Comparison of ENCODE assay signal across 28 mouse cellular contexts in the genomic region with DNA sequence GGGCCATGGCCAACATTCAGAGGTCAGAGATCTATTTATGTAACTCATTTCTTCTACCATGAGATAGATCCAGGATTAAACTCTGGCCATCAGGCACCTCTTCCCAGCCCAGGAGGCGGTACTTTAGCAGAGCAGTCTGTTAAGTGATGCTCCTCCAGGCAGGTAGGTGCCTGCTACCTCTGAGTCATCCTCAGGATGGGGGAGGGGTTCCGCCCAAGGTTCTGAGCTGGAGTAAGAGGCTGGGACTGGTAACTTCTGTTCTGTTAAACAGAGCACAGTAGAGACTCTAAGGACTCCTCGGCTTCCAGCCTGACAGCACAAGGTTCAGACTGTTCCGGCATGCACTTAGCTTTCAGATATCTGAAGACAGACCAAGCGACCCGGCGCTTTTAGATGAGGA. TPM values are rescaled to one million over a fixed set of nuclear protein-coding genes. Genes with fewer than 3 reads are reported as not detected.
DNase-seq lines count a peak whose midpoint lies in the region; ATAC-seq and TF ChIP-seq lines count a peak whose summit lies in the region.
"Had no signal": no experiment of that assay in that cellular context is flagged by ENCODE, and none has a peak within 500 bp of the region (broad histone marks: within the 10 kb centered on the region; RNA-seq: fewer than 3 reads in every experiment).

No protein-coding gene starts in this region.

- TF ChIP-seq POLR2A in testis, adult 2 months (IDR thresholded peaks at IDR 0.05; ENCODE audit: control insufficient read depth, low read depth, low read length), result no peak

- H3K36me3 ChIP-seq in kidney, embryonic 16.5 days (ENCODE audit: insufficient read depth, low read length), result no peaks in the 10 kb centered on the region
- H3K36me3 ChIP-seq in kidney, embryonic 15.5 days, result no peaks in the 10 kb centered on the region
- no peaks in the 10 kb centered on the region for H3K36me3 ChIP-seq in testis, adult 2 months (ENCODE audit: control insufficient read depth, insufficient read depth, low read length)
- no peaks in the 10 kb centered on the region for H3K36me3 ChIP-seq in midbrain, embryonic 14.5 days (ENCODE audit: control insufficient read depth, insufficient read depth, low read length)
- H3K36me3 ChIP-seq: embryonic facial prominence, embryonic 12.5 days; forebrain, embryonic 12.5 days; heart, embryonic 15.5 days; hindbrain, embryonic 13.5 days had no signal

- H3K27me3 ChIP-seq in kidney, embryonic 16.5 days (ENCODE audit: insufficient read depth, low read length), result peaks cover 12% of the 10 kb centered on the region; the same call in 1 of the 2 replicates
- peaks cover 43% of the 10 kb centered on the region for H3K27me3 ChIP-seq in kidney, embryonic 15.5 days
- H3K27me3 ChIP-seq in testis, adult 2 months (ENCODE audit: control insufficient read depth, insufficient read depth, low read length), result no peaks in the 10 kb centered on the region
- H3K27me3 ChIP-seq in midbrain, embryonic 14.5 days (ENCODE audit: control insufficient read depth, insufficient read depth, low read length), result no peaks in the 10 kb centered on the region
- H3K27me3 ChIP-seq: embryonic facial prominence, embryonic 12.5 days; heart, embryonic 15.5 days; hindbrain, embryonic 13.5 days had no signal

- DNase-seq in testis, postnatal 10 days (ENCODE audit: low spot score), result no peak
- peak; percentile 63 for DNase-seq in ES-CJ7 (ENCODE audit: low read depth, low spot score)
- DNase-seq in brain, adult 2 months (ENCODE audit: low read depth, low spot score), result peak; percentile 25
- DNase-seq in midbrain, embryonic 14.5 days, result no peak
- no peak for DNase-seq in gastrocnemius, postnatal 4 days (ENCODE audit: low spot score in 2 of 2)
- DNase-seq: adrenal gland, adult 8-10 months; adrenal gland, postnatal 36 days; cerebellum, adult 11 months; cerebellum, adult 8-10 months; cerebellum, postnatal 25 days; gastrocnemius, postnatal 10 days; heart, adult 2 months; heart, postnatal 14 days had no signal

- no peak overlapping the region for H3K4me2 ChIP-seq in kidney, embryonic 16.5 days (replicated peaks; ENCODE audit: low read depth, low read length)
- H3K4me2 ChIP-seq in kidney, embryonic 15.5 days, result no peak overlapping the region
- no peak overlapping the region for H3K4me2 ChIP-seq in midbrain, embryonic 14.5 days (ENCODE audit: low read length)
- H3K4me2 ChIP-seq: embryonic facial prominence, embryonic 12.5 days; forebrain, embryonic 12.5 days; heart, embryonic 11.5 days; heart, embryonic 15.5 days; hindbrain, embryonic 13.5 days had no signal

- no peak overlapping the region for H3K4me3 ChIP-seq in kidney, embryonic 16.5 days (ENCODE audit: low read length)
- H3K4me3 ChIP-seq in kidney, embryonic 15.5 days (replicated peaks), result no peak overlapping the region
- peak overlapping the region; percentile 27 for H3K4me3 ChIP-seq in testis, adult 2 months (ENCODE audit: control insufficient read depth, low read depth, low read length)
- no peak overlapping the region for H3K4me3 ChIP-seq in midbrain, embryonic 14.5 days (replicated peaks; ENCODE audit: low read depth, low read length)
- H3K4me3 ChIP-seq: embryonic facial prominence, embryonic 12.5 days; forebrain, embryonic 12.5 days; heart, adult 2 months; heart, embryonic 15.5 days; hindbrain, embryonic 13.5 days had no signal

- no peaks in the 10 kb centered on the region for H3K9me3 ChIP-seq in kidney, embryonic 16.5 days (ENCODE audit: low read length)
- H3K9me3 ChIP-seq in kidney, embryonic 15.5 days (replicated peaks), result no peaks in the 10 kb centered on the region
- no peaks in the 10 kb centered on the region for H3K9me3 ChIP-seq in midbrain, embryonic 14.5 days (ENCODE audit: control insufficient read depth, low read length)
- H3K9me3 ChIP-seq: embryonic facial prominence, embryonic 12.5 days; forebrain, embryonic 12.5 days; heart, embryonic 15.5 days; hindbrain, embryonic 13.5 days had no signal

- 87% methylated on average over 7 of the region's 7 CpGs for WGBS in kidney, embryonic 16.5 days
- 87% methylated on average over 7 of the region's 7 CpGs for WGBS in kidney, embryonic 15.5 days
- 87% methylated on average over 7 of the region's 7 CpGs for WGBS in midbrain, embryonic 14.5 days

- no peaks in the 10 kb centered on the region for H3K4me1 ChIP-seq in kidney, embryonic 16.5 days (ENCODE audit: insufficient read depth, low read length)
- peaks cover 3% of the 10 kb centered on the region; the same call in 1 of the 2 replicates for H3K4me1 ChIP-seq in kidney, embryonic 15.5 days
- H3K4me1 ChIP-seq in testis, adult 2 months (ENCODE audit: control insufficient read depth, insufficient read depth, low read length), result peaks cover 12% of the 10 kb centered on the region
- no peaks in the 10 kb centered on the region for H3K4me1 ChIP-seq in midbrain, embryonic 14.5 days (ENCODE audit: control insufficient read depth, insufficient read depth, low read length)
- H3K4me1 ChIP-seq: embryonic facial prominence, embryonic 12.5 days; forebrain, embryonic 12.5 days; heart, embryonic 15.5 days; hindbrain, embryonic 13.5 days had no signal

- 0 out of 2 replicates have a peak, but pooled peaks have one; percentile 23 for ATAC-seq in kidney, embryonic 16.5 days (ENCODE audit: low FRiP score, low TSS enrichment)
- ATAC-seq in kidney, embryonic 15.5 days (replicated peaks; ENCODE audit: low FRiP score), result no peak
- no peak for ATAC-seq in midbrain, embryonic 14.5 days (ENCODE audit: low FRiP score, low TSS enrichment)
- ATAC-seq: forebrain, embryonic 16.5 days; hindbrain, postnatal 0 days; Patski had no signal

- no peak for TF ChIP-seq CTCF in testis, adult 2 months (IDR thresholded peaks at IDR 0.05; ENCODE audit: control insufficient read depth, insufficient read depth, insufficient replicate concordance, low read depth, low read length)

- no peak overlapping the region for H3K9ac ChIP-seq in kidney, embryonic 16.5 days (replicated peaks; ENCODE audit: low read length)
- no peak overlapping the region for H3K9ac ChIP-seq in kidney, embryonic 15.5 days
- no peak overlapping the region for H3K9ac ChIP-seq in midbrain, embryonic 14.5 days (replicated peaks; ENCODE audit: low read length)
- H3K9ac ChIP-seq: embryonic facial prominence, embryonic 12.5 days; forebrain, embryonic 12.5 days; heart, embryonic 15.5 days; hindbrain, embryonic 13.5 days had no signal

- no peak overlapping the region for H3K27ac ChIP-seq in kidney, embryonic 16.5 days (ENCODE audit: low read length)
- H3K27ac ChIP-seq in kidney, embryonic 15.5 days, result no peak overlapping the region
- no peak overlapping the region for H3K27ac ChIP-seq in testis, adult 2 months (ENCODE audit: control insufficient read depth, insufficient read depth, low read depth, low read length)
- H3K27ac ChIP-seq in midbrain, embryonic 14.5 days (replicated peaks; ENCODE audit: low read depth, low read length), result no peak overlapping the region
- H3K27ac ChIP-seq: embryonic facial prominence, embryonic 12.5 days; forebrain, embryonic 12.5 days; heart, adult 2 months; heart, embryonic 15.5 days; hindbrain, embryonic 13.5 days; hindbrain, postnatal 0 days had no signal

RNA-seq across cellular contexts. Expression of gene Sall4, which starts 31.2 kb away (rescaled TPM):
- polyA plus RNA-seq in kidney, embryonic 16.5 days (2015; fragmentation: Nextera tagmentation; extraction: Ambion mirVana), result 0.09 and 0.23 TPM in 2 replicates
- polyA plus RNA-seq in kidney, embryonic 15.5 days (2015; fragmentation: Nextera tagmentation; extraction: Ambion mirVana), result 0.09 and 0.35 TPM in 2 replicates
- polyA plus RNA-seq in testis, adult 2 months (2012; rRNA removed), result 1.6 and 1.8 TPM in 2 replicates
- 1.8 and 2.6 TPM in 2 replicates for polyA plus RNA-seq in midbrain, embryonic 14.5 days (2014; fragmentation: Nextera tagmentation; extraction: Ambion mirVana)
- total RNA-seq in gastrocnemius, postnatal 4 days (2021), result under 1 TPM; 0.31 to 0.39 TPM
- total RNA-seq: adrenal gland, postnatal 36 days; hematopoietic stem cell, adult 5-6 weeks; MEL had no signal
- polyA plus RNA-seq: C2C12; gonadal fat pad, adult 2 months; Patski had no signal

RNA-seq across cellular contexts. Expression of gene Atp9a, which starts 56.7 kb away (rescaled TPM):
- 10.3 and 12.4 TPM in 2 replicates for polyA plus RNA-seq in kidney, embryonic 16.5 days (2015; fragmentation: Nextera tagmentation; extraction: Ambion mirVana)
- polyA plus RNA-seq in kidney, embryonic 15.5 days (2015; fragmentation: Nextera tagmentation; extraction: Ambion mirVana), result 10.2 and 10.7 TPM in 2 replicates
- polyA plus RNA-seq in testis, adult 2 months (2012; rRNA removed), result 63.7 and 75.0 TPM in 2 replicates
- polyA plus RNA-seq in midbrain, embryonic 14.5 days (2014; fragmentation: Nextera tagmentation; extraction: Ambion mirVana), result 79.7 and 85.9 TPM in 2 replicates
- 10 to 100 TPM; 69.3 to 86.1 TPM for total RNA-seq in gastrocnemius, postnatal 4 days (2021)
- total RNA-seq: MEL had no signal

Comparison
In these comparisons a context has a peak if more than half of its experiments do, and no peak if none do; other contexts are left out.
1. DNase-seq: peak in ES-CJ7 (single experiment) and brain, adult 2 months (single experiment); none in testis, postnatal 10 days (single experiment), midbrain, embryonic 14.5 days (single experiment) and gastrocnemius, postnatal 4 days (0 of 2).